ENCODE assay signal across 25 mouse cellular contexts in genomic region chr2:131488261-131488660, GRCm38 (mm10).
"Had no signal": no experiment of that assay in that cellular context is flagged by ENCODE, and none has a peak within 500 bp of the region (broad histone marks: within the 10 kb centered on the region; RNA-seq: fewer than 3 reads in every experiment).

No protein-coding gene starts in this region.

- H3K4me2 ChIP-seq: heart, embryonic 13.5 days; heart, embryonic 15.5 days; hindbrain, embryonic 13.5 days; hindbrain, embryonic 15.5 days; kidney, embryonic 15.5 days; limb, embryonic 13.5 days; limb, embryonic 15.5 days; liver, embryonic 13.5 days; liver, embryonic 15.5 days had no signal

- H3K27me3 ChIP-seq: hindbrain, embryonic 13.5 days; hindbrain, embryonic 15.5 days; kidney, embryonic 15.5 days; limb, embryonic 13.5 days; limb, embryonic 15.5 days had no signal

- H3K27ac ChIP-seq: gastrocnemius, adult 2 months; heart, adult 2 months; heart, embryonic 13.5 days; heart, embryonic 15.5 days; hindbrain, embryonic 13.5 days; hindbrain, embryonic 15.5 days; hindbrain, postnatal 0 days; kidney, embryonic 15.5 days; kidney, postnatal 0 days; limb, embryonic 13.5 days; liver, embryonic 13.5 days; liver, embryonic 15.5 days had no signal

- H3K4me3 ChIP-seq: gastrocnemius, adult 2 months; heart, adult 2 months; heart, embryonic 13.5 days; heart, embryonic 15.5 days; hindbrain, embryonic 13.5 days; hindbrain, embryonic 15.5 days; kidney, embryonic 15.5 days; limb, embryonic 13.5 days; limb, embryonic 15.5 days; liver, embryonic 13.5 days; liver, embryonic 15.5 days had no signal

- DNase-seq: gastrocnemius, adult 2 months; gastrocnemius, postnatal 10 days; gastrocnemius, postnatal 25 days; heart, adult 2 months; heart, postnatal 14 days; kidney, adult 11 months; kidney, adult 2 months; kidney, adult 9 months; kidney, postnatal 14 days; kidney, postnatal 36 days; layer of hippocampus, adult 9-11 months; layer of hippocampus, postnatal 36 days; left cerebral cortex, postnatal 4 days; liver, embryonic 13.5 days had no signal

- H3K9me3 ChIP-seq: heart, embryonic 13.5 days; heart, embryonic 15.5 days; hindbrain, embryonic 13.5 days; hindbrain, embryonic 15.5 days; kidney, embryonic 15.5 days; limb, embryonic 13.5 days; limb, embryonic 15.5 days; liver, embryonic 13.5 days; liver, embryonic 15.5 days had no signal

- H3K9ac ChIP-seq: heart, embryonic 13.5 days; heart, embryonic 15.5 days; hindbrain, embryonic 13.5 days; hindbrain, embryonic 15.5 days; kidney, embryonic 15.5 days; limb, embryonic 13.5 days; limb, embryonic 15.5 days; liver, embryonic 13.5 days; liver, embryonic 15.5 days had no signal

- ATAC-seq: hindbrain, postnatal 0 days; intestine, embryonic 16.5 days had no signal

- H3K36me3 ChIP-seq: heart, embryonic 13.5 days; heart, embryonic 15.5 days; hindbrain, embryonic 13.5 days; hindbrain, embryonic 15.5 days; kidney, embryonic 15.5 days; limb, embryonic 13.5 days; limb, embryonic 15.5 days; liver, embryonic 13.5 days; liver, embryonic 15.5 days had no signal
